Mouse (Mus musculus) CD4-positive, CD25-positive, alpha-beta regulatory T cell (primary cell): Measurements from ENCODE around the gene Igsf11. TPM values are rescaled to one million over a fixed set of nuclear protein-coding genes. Genes with fewer than 3 reads are reported as not detected.

Experiments used
- polyA plus RNA-seq: library from polyadenylated mRNA; unstranded; fragments of 100-300 nt; shearing (Covaris generic); gene quantifications from one replicate; pipeline ENCODE4 v1.2.1, GENCODE M21; 2017

Igsf11 gene
- not detected for polyA plus RNA-seq

GRCm38 (mm10) chr16:38892371-38892770, at the start of gene Igsf11:
Gene Igsf11, plus strand, starts transcription at chr16:38892671.

Other genes starting within 250 kb of the Igsf11 start
- gene Arhgap31, start 179.4 kb upstream of the Igsf11 start, polyA plus RNA-seq = 47.4 TPM
- 6.3 TPM for gene B4galt4, start 150.4 kb upstream of the Igsf11 start, polyA plus RNA-seq
- not detected for gene Upk1b, start 92.3 kb upstream of the Igsf11 start, polyA plus RNA-seq
- not detected for gene 4930435E12Rik, start 63.9 kb upstream of the Igsf11 start, polyA plus RNA-seq